Mouse (Mus musculus): ENCODE measurements around the gene Gm10717. TPM values are rescaled to one million over a fixed set of nuclear protein-coding genes. Genes with fewer than 3 reads are reported as not detected.
A peak's percentile ranks its signal among the peaks of the same experiment; 100 is the strongest.
"Not testable (repeated sequence)": the region's sequence is repeated elsewhere in the genome, so short reads cannot be mapped to it uniquely, and the experiment has no call there.

Gm10717 gene
- polyA plus RNA-seq, 1 experiment from 2014 or later, result 0.26 TPM

DNA sequence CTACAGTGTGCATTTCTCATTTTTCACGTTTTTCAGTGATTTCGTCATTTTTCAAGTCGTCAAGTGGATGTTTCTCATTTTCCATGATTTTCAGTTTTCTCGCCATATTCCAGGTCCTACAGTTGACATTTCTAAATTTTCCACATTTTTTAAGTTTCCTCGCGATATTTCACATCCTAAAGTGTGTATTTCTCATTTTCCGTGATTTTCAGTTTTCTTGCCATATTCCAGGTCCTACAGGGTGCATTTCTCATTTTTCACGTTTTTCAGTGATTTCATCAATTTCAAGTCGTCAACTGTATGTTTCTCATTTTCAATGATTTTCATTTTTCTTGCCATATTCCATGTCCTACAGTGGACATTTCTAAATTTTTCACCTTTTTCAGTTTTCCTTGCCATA lies 9.9 kb upstream of the Gm10717 start, which contains the start of gene Gm10720:
Gene Gm10720 (plus strand): TSS at position 301 of the 400 bp plus-strand sequence.
- not testable (repeated sequence) for H3K9ac ChIP-seq; H3K36me3 ChIP-seq; H3K9me3 ChIP-seq; H3K4me3 ChIP-seq; ATAC-seq (ENCODE audit: insufficient number of reproducible peaks, low FRiP score, low TSS enrichment, low read depth); H3K4me2 ChIP-seq; H3K27ac ChIP-seq; H3K27me3 ChIP-seq; H3K4me1 ChIP-seq
- WGBS, result 70% methylated on average over 5 of the region's 9 CpGs

GRCm38 (mm10) chr9:3015896-3016295 lies 9.3 kb upstream of the Gm10717 start:
- WGBS, result 79% methylated on average over 6 of the region's 6 CpGs
- ATAC-seq (ENCODE audit: insufficient number of reproducible peaks, low FRiP score, low TSS enrichment, low read depth); H3K27ac ChIP-seq; H3K9me3 ChIP-seq; H3K4me2 ChIP-seq; H3K27me3 ChIP-seq; H3K9ac ChIP-seq; H3K36me3 ChIP-seq; H3K4me3 ChIP-seq; H3K4me1 ChIP-seq: not testable (repeated sequence)

DNA sequence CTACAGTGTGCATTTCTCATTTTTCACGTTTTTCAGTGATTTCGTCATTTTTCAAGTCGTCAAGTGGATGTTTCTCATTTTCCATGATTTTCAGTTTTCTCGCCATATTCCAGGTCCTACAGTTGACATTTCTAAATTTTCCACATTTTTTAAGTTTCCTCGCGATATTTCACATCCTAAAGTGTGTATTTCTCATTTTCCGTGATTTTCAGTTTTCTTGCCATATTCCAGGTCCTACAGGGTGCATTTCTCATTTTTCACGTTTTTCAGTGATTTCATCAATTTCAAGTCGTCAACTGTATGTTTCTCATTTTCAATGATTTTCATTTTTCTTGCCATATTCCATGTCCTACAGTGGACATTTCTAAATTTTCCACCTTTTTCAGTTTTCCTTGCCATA lies 8.1 kb upstream of the Gm10717 start, which contains the start of gene Gm10719:
Gene Gm10719 (plus strand): TSS at position 301 of the 400 bp plus-strand sequence.
- H3K27me3 ChIP-seq; H3K27ac ChIP-seq; H3K4me1 ChIP-seq; H3K4me3 ChIP-seq; H3K36me3 ChIP-seq; H3K9me3 ChIP-seq; H3K4me2 ChIP-seq; ATAC-seq (ENCODE audit: insufficient number of reproducible peaks, low FRiP score, low TSS enrichment, low read depth); H3K9ac ChIP-seq: not testable (repeated sequence)
- 69% methylated on average over 1 of the region's 9 CpGs for WGBS

GRCm38 (mm10) chr9:3018944-3019343 lies 6.3 kb upstream of the Gm10717 start:
- H3K27me3 ChIP-seq; H3K4me1 ChIP-seq; H3K36me3 ChIP-seq; H3K9me3 ChIP-seq; H3K4me3 ChIP-seq; H3K4me2 ChIP-seq; ATAC-seq (ENCODE audit: insufficient number of reproducible peaks, low FRiP score, low TSS enrichment, low read depth); H3K9ac ChIP-seq; H3K27ac ChIP-seq: not testable (repeated sequence)
- WGBS, result 60% methylated on average over 9 of the region's 9 CpGs

GRCm38 (mm10) chr9:3019835-3020727 lies 5.1 kb upstream of the Gm10717 start:
- H3K4me3 ChIP-seq, H3K9ac ChIP-seq, H3K9me3 ChIP-seq, H3K27ac ChIP-seq, H3K27me3 ChIP-seq, H3K4me2 ChIP-seq, H3K36me3 ChIP-seq, H3K4me1 ChIP-seq: not testable (repeated sequence)
- WGBS, result 76% methylated on average over 17 of the region's 19 CpGs
- ATAC-seq (ENCODE audit: insufficient number of reproducible peaks, low FRiP score, low TSS enrichment, low read depth), result peak; percentile 68; the same call in 1 of the 2 replicates

- H3K9me3 ChIP-seq; H3K4me1 ChIP-seq; H3K4me2 ChIP-seq; H3K9ac ChIP-seq; ATAC-seq (ENCODE audit: insufficient number of reproducible peaks, low FRiP score, low TSS enrichment, low read depth); H3K27ac ChIP-seq; H3K27me3 ChIP-seq; H3K4me3 ChIP-seq; H3K36me3 ChIP-seq: not testable (repeated sequence)
- WGBS, result 72% methylated on average over 11 of the region's 13 CpGs
Measured at GRCm38 (mm10) chr9:3022316-3023008, 2.8 kb upstream of the Gm10717 start.

GRCm38 (mm10) chr9:3023312-3023984 lies 1.8 kb upstream of the Gm10717 start, which contains the start of gene Gm10718:
Gene Gm10718 (plus strand): TSS chr9:3023547.
- H3K4me2 ChIP-seq; H3K4me1 ChIP-seq; H3K9ac ChIP-seq; H3K36me3 ChIP-seq; H3K27me3 ChIP-seq; H3K4me3 ChIP-seq; ATAC-seq (ENCODE audit: insufficient number of reproducible peaks, low FRiP score, low TSS enrichment, low read depth); H3K27ac ChIP-seq; H3K9me3 ChIP-seq: not testable (repeated sequence)
- WGBS, result 76% methylated on average over 12 of the region's 13 CpGs

- not testable (repeated sequence) for ATAC-seq (ENCODE audit: insufficient number of reproducible peaks, low FRiP score, low TSS enrichment, low read depth)
- 76% methylated on average over 16 of the region's 16 CpGs for WGBS
Measured at GRCm38 (mm10) chr9:3023985-3024648, 1.1 kb upstream of the Gm10717 start.

DNA sequence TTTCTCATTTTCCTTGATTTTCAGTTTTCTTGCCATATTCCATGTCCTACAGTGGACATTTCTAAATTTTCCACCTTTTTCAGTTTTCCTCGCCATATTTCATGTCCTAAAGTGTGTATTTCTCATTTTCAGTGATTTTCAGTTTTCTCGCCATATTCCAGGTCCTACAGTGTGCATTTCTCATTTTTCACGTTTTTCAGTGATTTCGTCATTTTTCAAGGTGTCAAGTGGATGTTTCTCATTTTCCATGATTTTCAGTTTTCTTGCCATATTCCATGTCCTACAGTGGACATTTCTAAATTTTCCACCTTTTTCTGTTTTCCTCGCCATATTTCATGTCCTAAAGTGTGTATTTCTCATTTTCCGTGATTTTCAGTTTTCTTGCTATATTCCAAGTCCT lies 436 bp downstream of the Gm10717 start:
- H3K27me3 ChIP-seq; H3K4me3 ChIP-seq; H3K4me1 ChIP-seq; H3K27ac ChIP-seq; H3K9me3 ChIP-seq; ATAC-seq (ENCODE audit: insufficient number of reproducible peaks, low FRiP score, low TSS enrichment, low read depth); H3K36me3 ChIP-seq; H3K9ac ChIP-seq; H3K4me2 ChIP-seq: not testable (repeated sequence)
- WGBS, result 72% methylated on average over 5 of the region's 6 CpGs

More at GRCm38 (mm10) chr9:3023985-3024648, 1.1 kb upstream of the Gm10717 start:
- H3K36me3 ChIP-seq, H3K27ac ChIP-seq, H3K4me3 ChIP-seq, H3K9me3 ChIP-seq, H3K4me2 ChIP-seq, H3K4me1 ChIP-seq, H3K9ac ChIP-seq, H3K27me3 ChIP-seq: not testable (repeated sequence)

DNA sequence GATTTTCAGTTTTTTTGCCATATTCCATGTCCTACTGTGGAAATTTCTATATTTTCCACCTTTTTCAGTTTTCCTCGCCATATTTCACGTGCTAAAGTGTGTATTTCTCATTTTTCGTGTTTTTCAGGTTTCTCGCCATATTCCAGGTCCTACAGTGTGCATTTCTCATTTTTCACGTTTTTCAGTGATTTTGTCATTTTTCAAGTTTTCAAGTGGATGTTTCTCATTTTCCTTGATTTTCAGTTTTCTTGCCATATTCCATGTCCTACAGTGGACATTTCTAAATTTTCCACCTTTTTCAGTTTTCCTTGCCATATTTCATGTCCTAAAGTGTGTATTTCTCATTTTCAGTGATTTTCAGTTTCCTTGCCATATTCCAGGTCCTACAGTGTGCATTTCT lies 919 bp downstream of the Gm10717 start:
- not testable (repeated sequence) for H3K4me3 ChIP-seq; H3K9me3 ChIP-seq; H3K36me3 ChIP-seq; H3K4me2 ChIP-seq; H3K27me3 ChIP-seq; H3K4me1 ChIP-seq; ATAC-seq (ENCODE audit: insufficient number of reproducible peaks, low FRiP score, low TSS enrichment, low read depth); H3K9ac ChIP-seq; H3K27ac ChIP-seq
- 73% methylated on average over 5 of the region's 5 CpGs for WGBS

GRCm38 (mm10) chr9:3026741-3027140 lies 1.5 kb downstream of the Gm10717 start:
- not testable (repeated sequence) for H3K4me1 ChIP-seq; H3K4me2 ChIP-seq; H3K9me3 ChIP-seq; H3K36me3 ChIP-seq; H3K27me3 ChIP-seq; H3K9ac ChIP-seq; H3K27ac ChIP-seq; H3K4me3 ChIP-seq; ATAC-seq (ENCODE audit: insufficient number of reproducible peaks, low FRiP score, low TSS enrichment, low read depth)
- 67% methylated on average over 9 of the region's 9 CpGs for WGBS
